Mouse (Mus musculus) neural tube, embryonic 11.5 days (tissue): Measurements from ENCODE around the gene Tmem35b. TPM values are rescaled to one million over a fixed set of nuclear protein-coding genes. Genes with fewer than 3 reads are reported as not detected.

Experiments used
- polyA plus RNA-seq: library from polyadenylated mRNA; unstranded; fragments of >200 nt; fragmentation: Nextera tagmentation; extraction: Ambion mirVana; gene quantifications from 2 replicates; pipeline ENCODE4 v1.2.1, GENCODE M21; 2014

Gene Tmem35b
- polyA plus RNA-seq, 1 experiment from 2014 or later, result 13.5 TPM

Other genes starting within 250 kb of the Tmem35b start
- gene Zmym4, start 155.6 kb upstream of the Tmem35b start, polyA plus RNA-seq, result 24.2 and 30.4 TPM in 2 replicates
- gene Sfpq, start 102.4 kb upstream of the Tmem35b start, polyA plus RNA-seq, result 155 and 163 TPM in 2 replicates
- 33.5 and 37.9 TPM in 2 replicates for gene Zmym1, start 62.5 kb upstream of the Tmem35b start, polyA plus RNA-seq
- 28.3 and 30.0 TPM in 2 replicates for gene Zmym6, start 46.3 kb upstream of the Tmem35b start, polyA plus RNA-seq
- gene Dlgap3, start 45.5 kb downstream of the Tmem35b start, polyA plus RNA-seq, result 5.6 and 5.7 TPM in 2 replicates
- gene Smim12, start 120.1 kb downstream of the Tmem35b start, polyA plus RNA-seq, result 57.0 and 58.6 TPM in 2 replicates
- 16.6 and 20.3 TPM in 2 replicates for gene Gja4, start 190.3 kb downstream of the Tmem35b start, polyA plus RNA-seq
- 2.4 and 2.5 TPM in 2 replicates for gene Gjb3, start 207.2 kb downstream of the Tmem35b start, polyA plus RNA-seq
- not detected in 2 replicates for gene Gjb4, start 230.4 kb downstream of the Tmem35b start, polyA plus RNA-seq
- gene Gjb5, start 234.5 kb downstream of the Tmem35b start, polyA plus RNA-seq, result 1.2 and 1.4 TPM in 2 replicates